Mouse (Mus musculus): ENCODE measurements around the gene Gabbr2.

Gabbr2 gene

DNA sequence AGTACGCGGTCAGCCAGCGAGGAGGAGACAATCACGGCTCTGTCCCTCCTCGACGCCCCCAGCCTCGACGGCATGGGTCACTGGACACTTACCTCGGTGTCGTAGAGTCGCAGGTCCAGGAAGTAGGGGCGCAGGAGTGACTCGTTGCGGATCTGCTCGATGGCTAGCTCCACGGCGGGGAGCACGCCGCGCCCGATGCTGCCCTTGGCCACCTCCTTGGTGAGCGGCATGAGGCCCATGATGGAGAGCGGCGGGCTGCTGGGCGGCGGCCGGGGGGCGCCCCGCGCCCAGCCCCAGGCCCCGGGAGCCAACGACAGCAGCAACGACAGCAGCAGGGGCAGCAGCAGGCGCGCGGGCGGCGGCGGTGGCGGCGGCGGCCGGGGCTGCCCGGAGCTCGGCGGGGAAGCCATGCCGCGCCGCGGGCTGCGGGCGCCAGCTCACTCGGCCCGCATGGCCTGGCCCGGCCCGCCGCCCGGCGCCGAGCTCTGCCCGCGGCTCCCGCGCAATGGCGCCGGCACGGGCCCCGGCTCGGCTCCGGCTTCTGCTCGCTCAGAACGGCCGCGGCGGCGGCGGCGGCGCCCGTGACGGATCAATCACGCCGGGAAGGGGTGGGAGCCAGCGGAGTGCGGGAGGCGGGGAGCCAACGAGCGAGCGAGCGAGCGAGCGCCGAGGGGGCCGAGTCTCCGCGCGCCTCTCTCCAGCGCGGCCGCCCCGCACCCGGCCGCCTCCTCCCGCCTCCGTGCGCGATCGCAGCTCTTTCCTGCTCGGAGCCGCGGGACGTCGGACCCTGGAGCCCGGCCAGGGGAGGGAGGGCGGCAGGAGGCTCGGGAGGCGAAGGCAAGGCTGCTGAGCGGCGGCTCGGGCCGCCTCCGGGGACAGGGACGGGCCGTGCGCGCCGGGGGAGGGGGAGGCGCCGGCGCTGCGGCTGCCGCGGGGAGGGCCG, at the start of gene Gabbr2:
Gabbr2 (minus strand) TSS at position 858 of the 943 bp plus-strand sequence.
- no peak for DNase-seq (ENCODE audit: low spot score)

DNA sequence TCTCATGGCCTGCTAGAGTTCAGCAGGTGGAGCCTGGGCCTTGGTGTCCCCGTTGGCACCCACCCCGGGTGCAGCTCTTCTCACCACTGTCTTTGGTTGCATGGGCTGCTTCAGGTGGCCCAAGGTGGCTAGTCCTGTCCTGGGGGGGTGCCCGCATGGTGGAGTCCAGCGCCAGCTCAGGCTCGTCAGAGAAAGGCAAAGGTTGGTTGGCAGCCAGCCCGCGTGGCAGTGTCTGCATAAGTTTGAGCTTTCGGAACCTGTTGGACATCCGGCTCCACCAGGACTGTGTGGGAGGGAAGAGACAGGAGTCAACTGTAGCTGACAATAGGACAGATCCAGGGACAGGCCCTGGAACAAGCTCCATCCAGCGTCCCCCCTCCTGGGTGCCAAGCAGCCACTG, 47.9 kb upstream of the Gabbr2 start:
- no peak for DNase-seq (ENCODE audit: low spot score)

DNA sequence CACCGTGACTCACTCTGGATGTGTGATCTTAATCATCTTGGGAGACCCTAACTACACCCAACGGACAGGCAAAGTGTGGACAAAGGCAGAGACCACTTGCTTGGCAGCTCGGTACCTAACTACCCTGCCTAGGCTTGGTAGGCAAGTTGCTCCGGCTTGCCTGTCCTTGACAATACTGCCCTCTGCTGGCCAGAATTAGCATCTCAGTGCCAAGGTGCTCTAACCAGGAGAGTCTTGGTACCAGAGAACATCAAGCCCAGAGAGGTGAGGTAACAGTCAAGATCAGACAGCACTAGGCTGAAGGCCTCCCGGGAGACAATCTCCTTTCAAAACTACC, 45.6 kb upstream of the Gabbr2 start:
- DNase-seq (ENCODE audit: low spot score): peak; percentile 71

DNA sequence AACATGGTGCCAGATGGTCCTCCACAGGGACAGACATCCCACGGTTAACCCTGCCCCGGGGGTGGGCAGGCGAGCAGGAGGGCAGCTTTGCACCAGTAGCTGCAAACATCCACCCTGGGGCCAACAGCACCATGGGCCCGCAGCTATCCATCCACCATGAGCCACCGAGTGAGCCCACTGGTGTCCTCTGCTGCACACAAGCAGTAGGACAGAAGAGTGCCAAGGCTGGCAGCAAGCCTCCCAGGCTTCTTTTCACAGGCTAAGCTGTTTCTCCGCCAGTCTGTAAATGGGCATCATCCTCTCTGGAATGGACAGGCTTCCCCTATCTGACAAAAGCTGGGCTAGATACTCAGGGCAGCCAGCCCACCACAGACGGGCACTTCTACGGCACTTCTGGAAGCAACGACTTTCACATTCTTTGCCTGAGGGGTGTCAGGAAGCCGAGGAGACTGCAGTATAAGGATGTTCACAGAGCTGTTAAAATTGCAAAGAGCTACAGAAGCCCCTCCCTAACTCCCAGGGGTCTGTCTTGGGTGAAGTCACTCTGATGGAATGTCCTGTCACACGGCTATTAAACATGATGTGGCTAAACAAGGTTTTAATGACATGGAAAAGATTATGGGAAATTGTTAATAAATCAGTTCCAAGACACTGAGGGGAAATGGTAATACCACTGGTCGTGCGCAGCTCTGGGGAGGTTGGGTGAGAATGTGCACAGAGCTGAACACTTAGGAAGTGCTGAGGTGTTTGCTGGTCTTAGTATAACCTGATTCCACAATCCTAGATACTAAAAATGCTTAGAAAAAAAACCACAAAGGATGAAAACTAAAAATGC, 45.0 kb upstream of the Gabbr2 start:
- no peak for DNase-seq (ENCODE audit: low spot score)

DNA sequence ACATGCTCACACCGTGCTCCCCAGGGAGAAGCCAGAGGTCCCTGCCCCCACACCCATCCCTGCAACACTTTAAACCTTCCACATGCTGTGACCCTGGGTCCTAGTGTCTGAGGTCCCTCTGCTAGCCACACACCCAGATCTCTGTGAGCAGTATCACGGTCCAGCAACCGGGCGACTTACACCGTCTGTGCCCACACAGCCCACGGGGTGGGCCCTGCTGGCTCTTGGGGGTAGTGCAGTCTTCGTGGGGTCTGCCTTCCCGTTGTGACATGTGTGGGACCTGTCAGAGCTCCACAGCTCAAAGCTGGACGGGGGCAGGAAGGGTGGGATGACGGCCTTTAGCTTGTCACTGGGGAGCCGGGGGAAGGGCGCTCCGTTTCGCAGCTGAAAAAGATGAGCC, 43.9 kb upstream of the Gabbr2 start:
- no peak for DNase-seq (ENCODE audit: low spot score)

DNA sequence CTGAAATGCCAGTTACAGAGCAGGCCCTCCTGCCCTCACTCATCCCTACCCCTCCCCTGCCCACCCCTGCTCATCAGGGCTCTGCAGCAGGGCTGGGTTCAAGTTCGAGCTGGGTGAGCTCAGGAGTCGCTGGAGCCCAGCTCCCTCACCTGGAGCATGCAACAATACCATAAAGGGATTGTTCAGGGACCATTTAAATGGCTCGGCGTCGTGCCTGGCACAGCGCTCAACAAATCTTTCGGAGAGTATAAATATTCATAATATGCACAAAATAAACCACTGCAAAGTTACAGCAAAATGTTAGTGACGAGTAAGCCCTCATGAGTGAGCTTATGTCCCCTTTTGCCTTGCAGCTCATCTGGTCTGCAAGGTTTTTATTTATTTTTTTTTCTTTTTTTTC, 40.5 kb upstream of the Gabbr2 start:
- no peak for DNase-seq (ENCODE audit: low spot score)

DNA sequence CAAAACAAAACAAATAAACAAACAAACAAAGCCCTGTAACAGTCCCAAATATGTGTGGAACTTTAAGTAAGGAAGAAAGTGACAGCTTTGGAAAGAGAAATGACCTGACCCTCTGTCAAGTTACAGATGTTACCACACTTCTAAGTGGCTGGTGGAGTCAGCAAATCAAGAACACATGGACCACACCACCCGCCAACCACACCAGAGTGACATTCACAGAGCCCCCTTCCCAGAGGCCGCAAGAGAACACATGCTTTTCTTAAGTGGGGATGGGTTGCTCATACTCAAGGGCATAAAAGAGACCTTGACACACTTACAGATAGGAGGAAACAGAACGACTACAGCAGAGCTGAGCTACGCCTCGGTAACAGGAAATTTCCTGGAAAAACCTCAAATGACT, 37.1 kb upstream of the Gabbr2 start:
- DNase-seq (ENCODE audit: low spot score): no peak

DNA sequence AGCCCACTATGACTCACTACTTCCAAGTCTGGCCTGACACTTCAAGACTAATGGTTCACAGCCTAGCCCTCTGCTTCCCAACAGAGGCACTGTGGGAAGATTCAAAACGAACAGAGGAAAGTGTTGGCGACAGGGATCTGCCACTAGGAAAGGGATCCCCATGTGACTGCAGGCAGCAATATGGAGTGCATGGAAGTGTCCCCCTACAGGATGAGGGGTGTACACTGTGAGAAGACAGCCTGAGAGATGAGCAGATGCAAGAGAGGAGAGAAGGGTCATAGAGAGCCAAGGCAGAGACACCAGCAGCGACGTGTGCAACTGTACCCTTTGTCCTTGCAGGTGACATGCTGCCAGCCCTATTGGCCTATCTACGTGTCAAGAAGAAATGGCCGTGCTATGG, 32.3 kb upstream of the Gabbr2 start:
- no peak for DNase-seq (ENCODE audit: low spot score)

DNA sequence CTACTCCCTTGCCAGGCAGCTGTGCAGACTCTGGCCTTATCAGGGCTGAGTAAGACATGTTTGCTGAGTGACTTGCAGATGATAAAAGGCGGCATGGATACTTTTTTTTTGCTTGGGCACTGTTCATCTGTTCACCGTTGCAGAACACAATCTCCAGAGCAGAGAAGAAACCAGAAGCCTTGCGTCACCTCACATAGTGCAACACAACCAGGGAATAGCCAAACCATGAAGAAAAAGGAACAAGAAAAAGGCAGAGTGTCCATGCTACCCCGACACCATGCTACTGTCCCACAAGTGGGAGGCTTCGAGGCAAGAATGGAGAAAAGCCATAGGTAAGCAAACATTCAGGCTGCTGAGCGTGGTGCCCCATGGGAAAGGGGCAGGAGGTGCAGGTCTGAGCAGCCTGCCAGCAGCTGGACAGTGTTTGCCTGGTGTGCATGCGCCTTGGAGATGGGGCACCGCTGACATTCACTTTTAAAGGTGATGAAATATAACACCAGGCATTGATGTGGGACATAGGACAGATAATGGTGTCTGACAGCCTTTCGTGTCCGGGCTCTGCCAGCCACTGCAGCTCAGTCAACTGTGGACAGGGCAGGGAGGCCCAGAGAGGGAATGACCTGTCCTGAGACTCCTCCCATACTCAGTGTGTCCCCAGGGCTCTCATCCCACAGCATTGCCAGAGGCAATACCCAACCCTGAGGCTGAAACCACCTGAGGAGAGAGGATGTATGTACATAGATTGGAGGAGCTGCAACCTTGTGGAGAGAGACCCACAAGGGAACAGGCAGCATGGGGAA, 31.3 kb upstream of the Gabbr2 start:
- DNase-seq (ENCODE audit: low spot score): no peak

DNA sequence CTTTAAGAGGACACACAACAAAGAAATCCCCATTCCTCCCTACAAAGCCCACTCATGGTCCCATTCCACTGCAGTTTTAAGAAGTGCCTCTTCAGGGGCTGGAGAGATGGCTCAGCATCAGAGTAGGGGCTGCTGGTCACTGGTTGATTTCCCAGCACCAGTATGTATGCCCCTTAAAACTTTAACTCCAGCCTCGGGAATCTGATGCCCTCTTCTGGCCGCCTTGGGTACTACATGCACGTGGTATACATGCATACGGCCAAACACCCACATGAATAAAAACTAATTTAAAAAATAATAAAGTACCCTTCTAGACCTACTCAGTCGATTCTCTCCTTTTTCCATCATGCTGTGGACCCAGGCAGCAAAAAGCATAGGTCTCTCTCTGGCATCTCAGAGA, 28.9 kb upstream of the Gabbr2 start:
- DNase-seq (ENCODE audit: low spot score): peak; percentile 37

DNA sequence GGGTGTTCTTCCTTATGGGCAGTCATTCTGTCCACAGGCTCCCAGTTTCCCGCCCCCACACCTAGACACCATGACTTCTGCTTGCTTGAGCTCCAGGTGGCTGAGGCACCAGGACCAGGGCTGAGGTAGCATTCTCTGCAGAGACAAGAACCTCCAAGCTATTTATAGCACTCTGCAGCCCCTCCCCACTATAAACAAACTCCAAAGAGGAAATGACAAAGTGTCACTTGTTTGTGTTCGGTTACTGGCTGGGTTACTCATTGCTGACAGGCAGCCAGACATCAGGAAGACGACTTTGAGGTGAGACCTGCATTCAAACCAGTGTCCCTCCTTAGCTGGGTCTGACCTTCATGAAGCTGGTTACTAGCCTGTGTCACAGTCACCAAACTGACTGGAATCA, 23.5 kb upstream of the Gabbr2 start:
- DNase-seq (ENCODE audit: low spot score): no peak

DNA sequence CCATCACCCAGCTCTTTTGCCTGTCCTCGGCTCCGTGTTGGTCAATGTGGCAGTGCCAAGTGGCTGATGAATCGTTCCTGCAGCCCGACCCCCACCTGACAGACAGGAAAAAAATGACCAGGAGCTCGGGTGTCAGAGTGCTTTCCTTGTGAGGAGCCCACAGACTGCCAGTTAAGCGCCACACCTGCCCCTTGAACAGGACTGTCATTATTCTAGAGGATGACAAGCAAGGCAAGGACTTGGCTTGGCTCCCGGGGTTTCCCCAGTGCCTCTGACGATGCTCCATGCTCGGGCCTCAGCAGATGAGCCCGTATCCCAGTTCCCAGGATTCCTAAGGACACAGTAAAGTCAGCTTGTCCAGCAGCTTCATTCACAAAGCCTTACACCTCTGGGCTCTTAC, 20.8 kb upstream of the Gabbr2 start:
- DNase-seq (ENCODE audit: low spot score): no peak

DNA sequence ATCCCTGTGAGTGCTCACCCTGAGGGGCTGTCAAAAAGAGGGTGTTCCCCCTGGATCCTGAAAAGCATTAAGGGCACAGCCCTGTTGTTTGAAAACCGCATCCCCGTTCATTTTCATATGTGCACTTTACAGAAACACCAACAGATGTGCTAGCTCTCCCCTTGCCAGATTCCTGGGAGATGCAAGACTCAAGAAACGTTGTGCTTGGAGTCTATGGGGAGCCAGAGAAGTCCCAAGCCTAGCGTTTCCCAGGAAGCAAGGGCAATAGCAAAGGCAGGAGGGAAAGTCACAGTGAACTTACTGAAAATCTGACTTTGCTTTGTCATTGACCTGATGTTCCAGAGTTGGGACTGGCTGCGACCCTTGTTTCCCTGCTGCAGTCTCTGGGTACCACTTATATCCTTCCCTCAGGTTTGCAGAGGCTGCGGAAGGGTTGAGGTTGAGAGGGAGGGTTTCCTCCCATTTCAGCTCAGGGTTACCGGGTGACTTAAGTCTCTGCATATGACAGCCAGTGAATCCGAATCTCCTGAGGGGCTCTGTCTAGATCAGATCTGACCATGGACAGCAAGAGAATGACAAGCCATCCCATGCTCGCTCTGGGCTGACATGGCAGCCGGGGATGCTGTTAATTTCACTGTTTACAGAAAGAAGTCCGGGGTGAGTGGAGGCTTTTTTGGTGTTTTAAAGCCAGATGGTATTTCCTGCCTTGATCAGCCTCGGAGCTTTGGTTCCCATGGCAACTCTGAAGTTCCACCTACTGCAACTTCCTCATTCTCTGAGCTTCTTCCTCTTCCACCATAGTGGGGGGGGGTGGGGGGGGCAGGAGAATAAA, 18.9 kb upstream of the Gabbr2 start:
- DNase-seq (ENCODE audit: low spot score): peak; percentile 59

DNA sequence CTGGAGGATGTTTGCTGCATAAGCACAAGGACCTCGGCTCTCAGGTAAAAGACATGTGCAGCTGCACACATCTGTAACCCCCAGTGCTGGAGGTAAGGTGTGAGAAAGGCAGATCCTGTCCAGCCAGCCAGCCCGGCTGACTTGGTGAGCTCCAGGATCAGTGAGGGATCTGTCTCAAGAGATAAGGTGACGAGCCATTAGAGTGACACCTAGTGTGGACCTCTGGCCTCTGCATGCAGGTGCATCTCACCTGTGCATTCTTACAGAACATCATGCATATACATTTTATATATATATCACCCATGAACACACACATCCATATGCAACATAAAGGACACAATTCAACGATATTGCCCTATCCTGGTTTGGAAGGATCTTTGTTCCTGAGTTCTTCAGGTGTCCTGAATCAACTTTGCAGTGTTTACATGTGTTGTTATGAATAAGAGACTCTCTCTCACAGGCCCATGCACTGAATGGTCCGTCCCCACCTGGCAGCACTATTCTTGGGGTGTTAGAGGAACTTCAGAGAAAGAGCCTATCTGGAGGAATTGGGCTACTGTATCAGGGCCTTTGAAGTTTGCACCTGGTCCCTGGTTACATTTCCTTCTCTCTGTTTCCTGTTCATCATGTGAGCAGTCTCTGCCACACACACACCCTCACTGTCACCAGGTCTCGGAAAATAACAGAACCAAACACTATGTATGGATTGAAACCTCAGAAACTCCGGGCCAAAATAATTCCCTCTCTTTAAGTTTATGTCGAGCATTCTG, 9.1 kb upstream of the Gabbr2 start:
- DNase-seq (ENCODE audit: low spot score): no peak

DNA sequence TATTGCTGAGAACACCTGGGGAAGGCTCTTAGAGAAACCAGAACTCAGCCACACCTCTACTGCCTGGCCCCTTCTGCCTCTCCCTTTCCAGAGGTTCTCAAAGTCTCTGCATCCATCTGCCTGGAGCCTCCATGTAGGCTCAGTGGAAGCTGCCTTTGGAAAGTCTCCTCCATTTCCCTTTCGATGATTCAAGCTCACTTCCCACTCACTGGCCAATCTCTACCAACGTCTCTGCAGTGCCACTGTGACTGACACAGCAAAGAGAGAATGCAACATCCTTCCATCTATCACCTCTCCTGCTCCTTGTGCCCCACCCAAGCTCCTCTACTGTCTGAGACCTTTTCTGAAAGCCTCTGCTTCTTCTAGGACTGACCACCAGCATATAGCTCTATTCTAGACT, 6.3 kb upstream of the Gabbr2 start:
- DNase-seq (ENCODE audit: low spot score): no peak

DNA sequence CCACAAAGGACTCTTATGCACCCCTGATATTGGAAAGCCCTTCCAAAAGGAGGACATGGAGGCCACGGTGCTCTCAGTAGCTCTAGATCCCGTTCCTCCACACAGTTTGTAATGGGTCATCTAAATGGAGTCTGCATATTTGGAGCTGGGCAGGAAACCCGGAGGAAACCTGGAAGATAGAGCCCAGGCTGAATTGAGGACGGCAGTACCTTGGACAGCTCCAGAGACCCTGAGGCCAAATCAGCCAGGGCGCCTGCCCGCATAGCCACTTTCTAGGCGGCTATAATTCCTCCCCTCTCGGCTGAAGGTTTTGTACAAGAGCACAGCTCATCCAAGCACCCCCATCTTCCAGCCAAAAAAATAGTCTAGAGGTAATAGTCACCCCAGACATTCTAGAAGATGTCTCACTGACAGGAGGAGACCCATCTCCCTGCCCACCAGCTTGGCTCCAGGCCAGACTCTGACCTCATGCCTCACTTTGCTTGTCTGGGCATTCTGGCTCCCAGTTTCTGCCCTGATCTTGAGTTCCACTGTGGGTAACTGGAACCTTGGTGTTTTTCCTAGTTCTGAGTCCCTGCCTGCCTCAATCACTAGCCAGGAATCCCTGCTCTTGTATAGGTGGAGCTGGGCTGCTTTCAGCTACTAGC, 1.3 kb upstream of the Gabbr2 start:
- no peak for DNase-seq (ENCODE audit: low spot score)

DNA sequence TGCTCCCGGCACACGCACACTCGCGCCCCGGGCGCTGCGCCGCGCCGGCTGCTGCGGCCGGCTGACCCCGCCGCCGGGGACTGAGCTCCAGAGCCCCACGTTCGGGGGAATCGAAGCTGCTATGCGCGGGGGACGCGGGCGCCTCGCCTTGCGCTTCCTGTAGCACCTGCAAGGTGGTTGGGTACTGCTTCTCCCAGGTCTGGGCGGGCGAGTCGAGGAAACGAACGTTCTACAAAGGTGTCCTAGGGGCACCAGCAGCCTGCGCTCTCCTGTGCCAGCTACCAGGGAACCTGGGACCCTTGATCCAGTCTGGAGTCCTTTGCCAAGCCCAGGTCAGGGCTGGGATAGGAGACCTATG, 265 bp upstream of the Gabbr2 start:
- no peak for DNase-seq (ENCODE audit: low spot score)

DNA sequence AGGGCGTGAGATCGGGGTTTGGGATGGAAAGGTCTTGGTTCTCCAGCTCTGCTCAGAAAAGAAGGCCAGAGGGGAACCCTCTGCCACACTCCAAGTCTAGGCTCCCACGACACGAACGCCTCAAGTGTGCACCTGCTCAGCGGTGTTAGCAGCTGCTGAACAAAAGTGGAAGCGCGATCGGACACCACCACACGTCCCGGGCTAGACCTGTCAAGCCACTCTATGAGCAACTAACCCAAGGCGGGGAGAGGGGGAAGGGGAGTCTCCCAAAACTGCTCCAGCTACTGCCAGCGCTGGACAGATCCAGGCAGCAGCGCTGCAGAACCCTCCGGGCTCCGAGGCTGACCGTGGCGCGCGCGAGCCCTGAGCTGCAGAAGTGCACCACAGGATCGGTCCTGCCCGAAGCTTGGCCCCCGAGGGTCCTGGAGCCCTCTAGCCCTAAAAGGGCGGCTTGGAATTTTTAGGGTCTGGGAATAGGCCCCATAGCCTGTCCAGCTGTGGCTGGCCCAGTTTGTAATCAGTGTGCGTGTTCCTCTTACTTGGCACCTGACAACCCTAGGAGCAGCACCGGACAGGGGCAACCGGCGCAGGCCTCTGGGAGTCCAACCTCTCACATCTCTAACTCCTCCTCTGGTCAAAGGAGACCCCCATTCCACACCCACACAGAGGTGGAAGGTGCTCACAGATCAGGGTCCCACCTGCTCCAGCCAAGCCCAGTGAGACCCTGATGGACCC, 1.2 kb downstream of the Gabbr2 start:
- DNase-seq (ENCODE audit: low spot score): no peak

DNA sequence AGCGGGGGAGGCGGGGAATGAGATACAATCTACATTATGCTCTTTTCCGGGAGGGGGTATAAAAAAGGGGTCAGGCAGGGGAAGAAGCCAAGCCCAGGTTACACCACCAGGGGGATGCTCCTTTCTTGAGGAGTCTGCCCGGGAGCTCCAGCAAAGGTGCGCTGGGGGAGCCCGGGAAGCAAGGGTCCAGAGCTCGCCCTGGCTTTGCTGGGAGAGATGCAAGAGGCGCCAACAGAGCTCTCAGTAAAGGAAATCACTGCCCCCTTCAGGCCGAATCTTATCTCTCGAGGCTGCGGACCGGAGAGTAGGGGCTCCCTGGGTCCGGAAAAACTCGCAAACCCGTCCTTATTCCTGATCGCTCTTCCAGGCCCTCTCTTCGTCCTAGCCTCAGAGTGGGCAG, 1.8 kb downstream of the Gabbr2 start:
- DNase-seq (ENCODE audit: low spot score): no peak

DNA sequence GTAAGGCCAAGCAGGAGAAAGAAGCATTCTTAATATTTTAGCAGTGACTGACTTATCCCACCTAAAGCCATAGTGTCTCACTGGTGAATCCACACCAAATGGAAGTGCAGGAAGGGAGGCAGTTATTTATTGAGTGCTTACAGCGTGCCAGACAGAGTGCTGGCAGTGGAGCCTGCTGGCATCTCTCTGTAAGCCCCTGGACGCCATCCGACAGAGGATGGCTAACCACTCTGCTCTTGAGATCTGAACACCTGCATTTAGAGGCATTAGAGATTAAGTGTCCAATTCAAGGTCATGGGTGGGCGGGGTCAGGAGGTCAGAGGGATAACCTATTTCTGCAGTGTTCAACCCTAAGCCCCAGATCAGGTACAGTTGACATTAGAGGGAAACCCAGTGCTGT, 2.8 kb downstream of the Gabbr2 start:
- no peak for DNase-seq (ENCODE audit: low spot score)

All from layer of hippocampus, adult 9-10 months (tissue).